Mouse (Mus musculus): ENCODE results near the gene Myh8. TPM values are rescaled to one million over a fixed set of nuclear protein-coding genes. Genes with fewer than 3 reads are reported as not detected.
A peak's percentile ranks its signal among the peaks of the same experiment; 100 is the strongest.

Gene Myh8
- polyA plus RNA-seq, 1 experiment from 2014 or later: 55.9 TPM

GRCm38 (mm10) chr11:67313733-67314452 lies 37.0 kb downstream of the Myh8 start:
- Histone ChIP-seq H3K4me1 (0 out of 2 replicates have a peak, but pooled peaks cover 3% of the 10 kb centered on the region), H3K27me3 (no peaks in the 10 kb centered on the region), H3K27ac (no peak overlapping the region), H3K9ac (no peak overlapping the region), H3K9me3 (no peaks in the 10 kb centered on the region), H3K36me3 (no peaks in the 10 kb centered on the region), H3K4me2 (no peak overlapping the region), H3K4me3 (no peak overlapping the region)
- no peak for ATAC-seq (ENCODE audit: insufficient number of reproducible peaks, low FRiP score, low TSS enrichment, low read depth)
- 31% methylated on average over 15 of the region's 15 CpGs for WGBS

GRCm38 (mm10) chr11:67321358-67321757 lies 44.4 kb downstream of the Myh8 start, which contains the start of gene Myh13:
Myh13 (plus strand) TSS chr11:67321658.
- Histone ChIP-seq H3K36me3 (no peaks in the 10 kb centered on the region), H3K4me2 (no peak within 1 kb of the TSS), H3K9ac (no peak within 1 kb of the TSS), H3K27me3 (no peaks in the 10 kb centered on the region), H3K4me1 (no peaks in the 10 kb centered on the region), H3K9me3 (no peaks in the 10 kb centered on the region), H3K4me3 (no peak within 1 kb of the TSS), H3K27ac (no peak within 1 kb of the TSS)
- ATAC-seq (ENCODE audit: insufficient number of reproducible peaks, low FRiP score, low TSS enrichment, low read depth): no peak
- WGBS: 81% methylated on average over 7 of the region's 7 CpGs

- no peaks in the 10 kb centered on the region for H3K36me3 ChIP-seq
- no peak overlapping the region for H3K4me3 ChIP-seq
- H3K4me2 ChIP-seq: no peak overlapping the region
- no peak for ATAC-seq (ENCODE audit: insufficient number of reproducible peaks, low FRiP score, low TSS enrichment, low read depth)
- H3K27me3 ChIP-seq: no peaks in the 10 kb centered on the region
- no peak overlapping the region for H3K9ac ChIP-seq
- no peak overlapping the region for H3K27ac ChIP-seq
- no peaks in the 10 kb centered on the region for H3K9me3 ChIP-seq
- 46% methylated on average over 2 of the region's 2 CpGs for WGBS
- H3K4me1 ChIP-seq: no peaks in the 10 kb centered on the region
These were observed 49.6 kb downstream of the Myh8 start for GRCm38 (mm10) chr11:67326536-67326935.

GRCm38 (mm10) chr11:67344556-67344955 lies 67.6 kb downstream of the Myh8 start:
- no peak overlapping the region for H3K4me2 ChIP-seq
- WGBS: 73% methylated on average over 3 of the region's 3 CpGs
- H3K27me3 ChIP-seq: no peaks in the 10 kb centered on the region
- no peaks in the 10 kb centered on the region for H3K4me1 ChIP-seq
- ATAC-seq (ENCODE audit: insufficient number of reproducible peaks, low FRiP score, low TSS enrichment, low read depth): no peak
- no peak overlapping the region for H3K4me3 ChIP-seq
- no peak overlapping the region for H3K9ac ChIP-seq
- no peaks in the 10 kb centered on the region for H3K9me3 ChIP-seq
- H3K36me3 ChIP-seq: no peaks in the 10 kb centered on the region
- no peak overlapping the region for H3K27ac ChIP-seq

- no peaks in the 10 kb centered on the region for H3K4me1 ChIP-seq
- no peak overlapping the region for H3K27ac ChIP-seq
- H3K27me3 ChIP-seq: no peaks in the 10 kb centered on the region
- ATAC-seq (ENCODE audit: insufficient number of reproducible peaks, low FRiP score, low TSS enrichment, low read depth): no peak
- H3K9me3 ChIP-seq: no peaks in the 10 kb centered on the region
- WGBS: 64% methylated on average over 2 of the region's 2 CpGs
- no peak overlapping the region for H3K4me3 ChIP-seq
- H3K36me3 ChIP-seq: no peaks in the 10 kb centered on the region
- H3K4me2 ChIP-seq: no peak overlapping the region
- no peak overlapping the region for H3K9ac ChIP-seq
These were observed 68.4 kb downstream of the Myh8 start for GRCm38 (mm10) chr11:67345186-67345855.

GRCm38 (mm10) chr11:67345856-67346236 lies 68.9 kb downstream of the Myh8 start:
- Histone ChIP-seq H3K27ac (no peak overlapping the region), H3K9ac (no peak overlapping the region), H3K4me3 (no peak overlapping the region), H3K4me1 (no peaks in the 10 kb centered on the region), H3K9me3 (no peaks in the 10 kb centered on the region), H3K4me2 (no peak overlapping the region), H3K27me3 (0 out of 2 replicates have a peak, but pooled peaks cover under 1% of the 10 kb centered on the region), H3K36me3 (no peaks in the 10 kb centered on the region)
- no peak for ATAC-seq (ENCODE audit: insufficient number of reproducible peaks, low FRiP score, low TSS enrichment, low read depth)

GRCm38 (mm10) chr11:67350153-67350768 lies 73.3 kb downstream of the Myh8 start:
- Histone ChIP-seq H3K9me3 (no peaks in the 10 kb centered on the region), H3K4me3 (no peak overlapping the region), H3K36me3 (no peaks in the 10 kb centered on the region), H3K27me3 (0 out of 2 replicates have a peak, but pooled peaks cover 8% of the 10 kb centered on the region), H3K4me2 (no peak overlapping the region), H3K27ac (no peak overlapping the region), H3K9ac (no peak overlapping the region), H3K4me1 (no peaks in the 10 kb centered on the region)
- ATAC-seq (ENCODE audit: insufficient number of reproducible peaks, low FRiP score, low TSS enrichment, low read depth): no peak
- WGBS: 46% methylated on average over 14 of the region's 14 CpGs

GRCm38 (mm10) chr11:67353011-67353410 lies 76.1 kb downstream of the Myh8 start:
- Histone ChIP-seq H3K27me3 (0 out of 2 replicates have a peak, but pooled peaks cover 8% of the 10 kb centered on the region), H3K4me2 (no peak overlapping the region), H3K4me3 (no peak overlapping the region), H3K27ac (no peak overlapping the region), H3K9me3 (no peaks in the 10 kb centered on the region), H3K36me3 (no peaks in the 10 kb centered on the region), H3K4me1 (peaks cover under 1% of the 10 kb centered on the region), H3K9ac (no peak overlapping the region)
- ATAC-seq (ENCODE audit: insufficient number of reproducible peaks, low FRiP score, low TSS enrichment, low read depth): no peak
- whole genome bisulfite sequencing: 58% methylated on average over 4 of the region's 4 CpGs

GRCm38 (mm10) chr11:67358031-67358430 lies 81.1 kb downstream of the Myh8 start:
- no peak overlapping the region for H3K4me3 ChIP-seq
- no peaks in the 10 kb centered on the region for H3K36me3 ChIP-seq
- WGBS: 35% methylated on average over 10 of the region's 10 CpGs
- ATAC-seq (ENCODE audit: insufficient number of reproducible peaks, low FRiP score, low TSS enrichment, low read depth): peak; percentile 44; the same call in 1 of the 2 replicates
- peaks cover 8% of the 10 kb centered on the region for H3K4me1 ChIP-seq
- H3K27ac ChIP-seq: peak overlapping the region; percentile 11; the same call in 1 of the 2 replicates
- H3K9ac ChIP-seq: no peak overlapping the region
- H3K4me2 ChIP-seq: no peak overlapping the region
- H3K27me3 ChIP-seq: no peaks in the 10 kb centered on the region
- no peaks in the 10 kb centered on the region for H3K9me3 ChIP-seq

Other genes with a start within 250 kb of the Myh8 start
- gene Adprm, start 224.5 kb upstream of the Myh8 start, polyA plus RNA-seq (2015; fragmentation: Nextera tagmentation; extraction: Ambion mirVana): 30.3 and 33.8 TPM in 2 replicates
- 16.4 and 16.8 TPM in 2 replicates for gene Sco1, start 224.5 kb upstream of the Myh8 start, polyA plus RNA-seq (2015; fragmentation: Nextera tagmentation; extraction: Ambion mirVana)
- gene Myh3, start 198.8 kb upstream of the Myh8 start, polyA plus RNA-seq (2015; fragmentation: Nextera tagmentation; extraction: Ambion mirVana): 127 and 317 TPM in 2 replicates
- gene Myh2, start 106.1 kb upstream of the Myh8 start, polyA plus RNA-seq (2015; fragmentation: Nextera tagmentation; extraction: Ambion mirVana): 0.27 and 0.52 TPM in 2 replicates
- gene Myh1, start 77.1 kb upstream of the Myh8 start, polyA plus RNA-seq (2015; fragmentation: Nextera tagmentation; extraction: Ambion mirVana): 1.0 and 1.2 TPM in 2 replicates
- 0.10 and 0.12 TPM in 2 replicates for gene Myh4, start 39.1 kb upstream of the Myh8 start, polyA plus RNA-seq (2015; fragmentation: Nextera tagmentation; extraction: Ambion mirVana)
- gene Myh13, start 44.5 kb downstream of the Myh8 start, polyA plus RNA-seq (2015; fragmentation: Nextera tagmentation; extraction: Ambion mirVana): 0.10 and 0.27 TPM in 2 replicates
- gene Gas7, start 178.3 kb downstream of the Myh8 start, polyA plus RNA-seq (2015; fragmentation: Nextera tagmentation; extraction: Ambion mirVana): 25.2 and 27.0 TPM in 2 replicates